Mouse (Mus musculus) CH12.LX (cell line): ENCODE data around the gene Golm1. TPM values are rescaled to one million over a fixed set of nuclear protein-coding genes. Genes with fewer than 3 reads are reported as not detected.

Experiments
- DNase-seq: peaks from one replicate; pipeline ENCODE4 v3.0.0-alpha.2; 2013; ENCODE audit errors: extremely low read depth
- H3K27ac ChIP-seq: 2 replicates; pipeline ENCODE4 v1.5.1; 2012; ENCODE audit warnings: low read depth, mild to moderate bottlenecking, control low read depth, moderate library complexity; ENCODE audit not compliant: insufficient read depth
- H3K27me3 ChIP-seq: replicated peaks from 2 replicates; pipeline ENCODE3; 2012; ENCODE audit warnings: inconsistent platforms
- H3K36me3 ChIP-seq, 2 experiments: replicated peaks in 1 of 2; 2 replicates each; pipeline versions ENCODE3 to v1.6.1; 2012; ENCODE audit warnings: inconsistent platforms in 1 of 2, low read length in 1 of 2, mild to moderate bottlenecking in 1 of 2, mixed read lengths in 1 of 2, moderate library complexity in 1 of 2; ENCODE audit not compliant: control insufficient read depth in 1 of 2, insufficient read depth in 1 of 2
- H3K4me1 ChIP-seq, 2 experiments: 2 replicates each; pipeline ENCODE4 v1.6.1; 2012; ENCODE audit warnings: inconsistent platforms in 1 of 2, moderate library complexity in 1 of 2; ENCODE audit not compliant: insufficient read depth in 2 of 2, control insufficient read depth in 1 of 2
- H3K4me2 ChIP-seq: 2 replicates; pipeline ENCODE4 v1.6.1; 2012; ENCODE audit warnings: low read depth, mild to moderate bottlenecking, control low read depth; ENCODE audit not compliant: poor library complexity, insufficient read depth, severe bottlenecking
- H3K4me3 ChIP-seq, 3 experiments: fragments of 150-350 bp in 1 of 3; sonication (generic) in 1 of 3; replicated peaks in 1 of 3; 2 replicates each; pipeline versions ENCODE3 to v1.5.1; 2011 to 2012; ENCODE audit warnings: low read depth in 2 of 3, low read length in 2 of 3, mild to moderate bottlenecking in 2 of 3, moderate library complexity in 2 of 3, control low read depth in 1 of 3, improper control_type of control experiment in 1 of 3, inconsistent platforms in 1 of 3, mixed read lengths in 1 of 3; ENCODE audit not compliant: poor library complexity in 1 of 3
- H3K79me2 ChIP-seq: replicated peaks from 2 replicates; pipeline ENCODE4 v1.6.1; 2012; ENCODE audit warnings: mild to moderate bottlenecking, moderate library complexity; ENCODE audit not compliant: control insufficient read depth, poor library complexity, insufficient read depth, severe bottlenecking; ENCODE audit errors: extremely low read depth
- H3K9ac ChIP-seq: 2 replicates; pipeline ENCODE4 v1.6.1; 2012; ENCODE audit warnings: low read depth, mild to moderate bottlenecking, control low read depth, moderate library complexity; ENCODE audit not compliant: insufficient read depth
- H3K9me3 ChIP-seq: replicated peaks from 2 replicates; pipeline ENCODE3; 2012; ENCODE audit warnings: low read length, inconsistent platforms, mixed read lengths
- CHD1 ChIP-seq: IDR thresholded peaks from 2 replicates; pipeline ENCODE4 v1.6.1; 2012; ENCODE audit warnings: low read depth, low read length, improper control_type of control experiment, inconsistent platforms
- CHD2 ChIP-seq: IDR thresholded peaks from 2 replicates; pipeline ENCODE4 v1.6.1; 2011; ENCODE audit warnings: low read length, improper control_type of control experiment
- ELF1 ChIP-seq: IDR thresholded peaks from 2 replicates; pipeline ENCODE4 v1.6.1; 2014; ENCODE audit warnings: low read depth, mild to moderate bottlenecking, inconsistent platforms, low read length, improper control_type of control experiment
- EP300 ChIP-seq: IDR thresholded peaks from 2 replicates; pipeline ENCODE4 v1.6.1; 2011; ENCODE audit warnings: low read length, improper control_type of control experiment
- HCFC1 ChIP-seq: IDR thresholded peaks from 2 replicates; pipeline ENCODE4 v1.6.1; 2012; ENCODE audit warnings: low read depth, mild to moderate bottlenecking, inconsistent platforms, low read length, improper control_type of control experiment
- JUN ChIP-seq: IDR thresholded peaks from 2 replicates; pipeline ENCODE4 v1.6.1; 2011; ENCODE audit warnings: low read depth, mild to moderate bottlenecking, low read length, improper control_type of control experiment, moderate library complexity; ENCODE audit not compliant: insufficient read depth
- MAFK ChIP-seq: IDR thresholded peaks from 2 replicates; pipeline ENCODE4 v1.6.1; 2011; ENCODE audit warnings: low read length, improper control_type of control experiment; ENCODE audit not compliant: insufficient replicate concordance
- MAX ChIP-seq: IDR thresholded peaks from 2 replicates; pipeline ENCODE4 v1.6.1; 2011; ENCODE audit warnings: low read length, improper control_type of control experiment
- NRF1 ChIP-seq: IDR thresholded peaks from 2 replicates; pipeline ENCODE4 v1.6.1; 2014; ENCODE audit warnings: low read depth, mild to moderate bottlenecking, inconsistent platforms, low read length, improper control_type of control experiment, moderate library complexity
- PAX5 ChIP-seq: IDR thresholded peaks from 2 replicates; pipeline ENCODE4 v1.6.1; 2012; ENCODE audit warnings: low read length, inconsistent platforms, mixed read lengths
- POLR2A ChIP-seq: IDR thresholded peaks from 2 replicates; pipeline ENCODE4 v1.6.1; 2011; ENCODE audit warnings: low read depth, mild to moderate bottlenecking, improper control_type of control experiment, low read length
- POLR2AphosphoS2 ChIP-seq: IDR thresholded peaks from 2 replicates; pipeline ENCODE4 v1.6.1; 2011; ENCODE audit warnings: low read depth, low read length, improper control_type of control experiment
- SIN3A ChIP-seq: IDR thresholded peaks from 2 replicates; pipeline ENCODE4 v1.6.1; 2012; ENCODE audit warnings: low read length, improper control_type of control experiment, inconsistent platforms
- SMC3 ChIP-seq: IDR thresholded peaks from 2 replicates; pipeline ENCODE4 v1.6.1; 2011; ENCODE audit warnings: low read depth, low read length, improper control_type of control experiment
- TCF12 ChIP-seq: IDR thresholded peaks from 2 replicates; pipeline ENCODE4 v1.6.1; 2014; ENCODE audit warnings: low read depth, mild to moderate bottlenecking, inconsistent platforms, low read length, improper control_type of control experiment
- ZC3H11A ChIP-seq: IDR thresholded peaks from 2 replicates; pipeline ENCODE4 v1.6.1; 2012; ENCODE audit warnings: low read depth, mild to moderate bottlenecking, inconsistent platforms, low read length, improper control_type of control experiment
- ZKSCAN1 ChIP-seq: IDR thresholded peaks from 2 replicates; pipeline ENCODE4 v1.6.1; 2012; ENCODE audit warnings: low read depth, inconsistent platforms, low read length, improper control_type of control experiment, borderline replicate concordance
- ZMIZ1 ChIP-seq: IDR thresholded peaks from 2 replicates; pipeline ENCODE4 v1.6.1; 2012; ENCODE audit warnings: low read depth, mild to moderate bottlenecking, inconsistent platforms, low read length, improper control_type of control experiment
- dilution Hi-C: fragments of 300-500 bp; cut with MboI; formaldehyde crosslinking; loops from 2 replicates; pipeline ENCODE4 v1.14.3; 2020; ENCODE audit warnings: low sequenced_read_pairs; ENCODE audit not compliant: extremely low pct_unique_long_range_greater_than_20kb, extremely low pct_ligation_motif_present
- in situ Hi-C: fragments of 300-500 bp; cut with MboI; formaldehyde crosslinking; loops from 3 replicates; pipeline ENCODE4 v1.14.3; 2019; ENCODE audit warnings: low sequenced_read_pairs, low pct_ligation_motif_present, low pct_unique_long_range_greater_than_20kb, mixed read lengths
- polyA plus RNA-seq: library from polyadenylated mRNA; unstranded; fragments of >175 nt; gene quantifications from 2 replicates; pipeline ENCODE4 v1.2.1, GENCODE M21; 2012; ENCODE audit warnings: low read depth; ENCODE audit not compliant: insufficient read length
- total RNA-seq, 2 experiments: library from RNA; depleted of rRNA; stranded (reverse); fragments of 300-350 nt in 1 of 2; fragments of >200 nt in 1 of 2; gene quantifications; 2 replicates each; pipeline ENCODE4 v1.2.3; 2012 to 2014

Golm1 gene
- total and polyA plus RNA-seq, 3 experiments: 14.3 to 18.9 (median 17.4) TPM

GRCm38 (mm10) chr13:59610437-59610836, 65.2 kb downstream of the Golm1 start:
- H3K27ac ChIP-seq: no peak overlapping the region
- H3K36me3 ChIP-seq: peaks cover 44 to 91% of the 10 kb centered on the region in 2 experiments
- H3K9ac ChIP-seq: no peak overlapping the region
- H3K4me3 ChIP-seq: no peak overlapping the region
- no peaks in the 10 kb centered on the region for H3K79me2 ChIP-seq
- DNase-seq: no peak
- no peaks in the 10 kb centered on the region for H3K27me3 ChIP-seq
- dilution Hi-C loops (no loop called here), in situ Hi-C loops (no loop called here)
- H3K4me1 ChIP-seq: no peaks in the 10 kb centered on the region
- H3K9me3 ChIP-seq: no peaks in the 10 kb centered on the region
- no peak for TF ChIP-seq MAX
- TF ChIP-seq HCFC1: no peak
- no peak for TF ChIP-seq TCF12
- TF ChIP-seq CHD2: no peak
- no peak for TF ChIP-seq NRF1
- TF ChIP-seq EP300: no peak
- H3K4me2 ChIP-seq: no peak overlapping the region

DNA sequence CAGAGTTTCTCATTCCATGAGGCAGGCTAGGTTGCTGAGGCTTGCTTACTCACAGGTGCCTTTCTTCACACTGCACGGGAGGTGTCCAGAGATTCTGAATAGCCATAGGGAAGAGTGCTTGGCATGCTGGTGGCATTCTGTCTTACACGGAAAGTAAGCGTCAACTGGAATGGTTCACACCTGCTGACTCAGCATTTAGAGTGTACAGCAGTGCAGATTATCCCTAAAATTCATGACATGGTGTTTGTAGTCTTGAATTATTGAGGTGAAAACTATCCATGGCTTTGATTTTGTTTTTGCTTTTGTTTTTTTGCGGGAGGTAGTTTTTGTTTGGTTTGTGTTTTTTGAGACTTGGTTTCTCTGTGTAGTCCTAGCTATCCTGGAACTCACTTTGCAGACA, 65.7 kb downstream of the Golm1 start:
- no peaks in the 10 kb centered on the region for H3K27me3 ChIP-seq
- DNase-seq: no peak
- H3K27ac ChIP-seq: no peak overlapping the region
- no peak overlapping the region for H3K4me2 ChIP-seq
- no peaks in the 10 kb centered on the region for H3K79me2 ChIP-seq
- no peaks in the 10 kb centered on the region for H3K9me3 ChIP-seq
- H3K4me1 ChIP-seq: no peaks in the 10 kb centered on the region
- TF ChIP-seq MAFK (peak; percentile 93), ZMIZ1 (no peak), PAX5 (no peak), POLR2AphosphoS2 (no peak), EP300 (no peak), CHD1 (no peak)
- peaks cover 49 to 91% of the 10 kb centered on the region in 2 experiments for H3K36me3 ChIP-seq
- in situ Hi-C loops: no loop called here
- no peak overlapping the region for H3K9ac ChIP-seq
- dilution Hi-C loops: no loop called here
- H3K4me3 ChIP-seq: no peak overlapping the region

DNA sequence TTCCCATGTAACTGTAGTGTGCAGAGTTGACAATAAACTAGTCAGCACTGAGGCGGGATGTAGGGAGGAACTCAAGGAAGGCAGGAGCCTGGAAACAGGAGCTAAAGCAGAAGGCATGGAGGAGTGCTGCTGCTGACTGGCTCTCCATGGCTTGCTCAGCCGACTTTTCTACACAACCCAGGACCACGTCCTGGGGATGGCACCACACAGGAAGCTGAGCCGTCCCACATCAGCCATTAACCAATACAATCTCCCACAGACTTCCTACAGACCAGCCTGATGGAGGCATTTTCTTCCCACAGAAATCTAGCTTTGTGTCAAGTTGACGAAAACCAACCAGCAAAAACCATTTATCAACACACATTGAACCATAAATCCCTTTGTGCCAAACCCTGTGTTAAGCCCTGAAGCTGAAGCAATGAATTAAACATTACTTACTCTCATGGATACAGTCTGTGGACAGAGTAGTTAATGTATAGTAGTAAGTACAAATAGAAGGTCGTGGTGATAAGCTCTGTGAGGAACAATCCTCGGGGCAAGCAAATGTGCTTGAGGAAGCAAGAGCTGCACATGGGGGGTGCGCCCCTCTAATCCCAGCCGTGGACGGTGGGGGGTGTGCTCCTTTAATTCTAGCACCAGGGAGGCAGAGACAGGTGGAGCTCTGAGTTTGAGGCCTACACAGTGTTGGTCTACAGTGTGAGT, 70.2 kb downstream of the Golm1 start:
- no peaks in the 10 kb centered on the region for H3K79me2 ChIP-seq
- dilution Hi-C loops (no loop called here), in situ Hi-C loops (no loop called here)
- no peaks in the 10 kb centered on the region for H3K27me3 ChIP-seq
- DNase-seq: no peak
- no peaks in the 10 kb centered on the region for H3K9me3 ChIP-seq
- peaks cover 0 to 6% of the 10 kb centered on the region in 2 experiments; a peak in 1 of 4 replicates for H3K4me1 ChIP-seq
- no peak for TF ChIP-seq SIN3A
- no peak for TF ChIP-seq ELF1
- no peak for TF ChIP-seq POLR2A
- TF ChIP-seq SMC3: no peak
- no peak for TF ChIP-seq NRF1
- TF ChIP-seq HCFC1: no peak
- TF ChIP-seq ZKSCAN1: no peak
- no peak for TF ChIP-seq POLR2AphosphoS2
- no peak for TF ChIP-seq ZC3H11A
- TF ChIP-seq JUN: no peak
- H3K27ac ChIP-seq: no peak overlapping the region
- no peak overlapping the region for H3K9ac ChIP-seq
- H3K4me3 ChIP-seq: no peak overlapping the region
- H3K4me2 ChIP-seq: no peak overlapping the region
- peaks cover 59 to 93% of the 10 kb centered on the region in 2 experiments for H3K36me3 ChIP-seq
